ENCODE assay signal across 27 mouse cellular contexts in the genomic region with DNA sequence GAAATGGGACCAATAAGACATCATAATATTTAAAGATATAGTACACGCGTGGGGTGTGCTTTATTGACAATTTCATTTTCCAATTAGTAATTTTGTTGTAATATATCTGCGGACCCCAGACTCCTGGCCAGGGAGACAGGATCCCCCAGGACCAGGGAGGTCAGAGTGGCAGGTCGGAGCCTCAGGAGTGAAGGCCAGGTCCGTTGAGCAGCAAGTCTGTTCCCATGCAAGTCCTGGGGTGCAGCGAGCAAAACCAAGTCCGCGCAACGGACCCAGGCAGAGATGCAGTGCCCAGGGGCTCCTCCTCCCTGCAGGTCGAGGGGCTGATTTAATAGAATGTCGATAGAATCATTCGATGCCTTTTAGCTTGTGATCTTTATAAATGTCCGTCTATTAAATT. TPM values are rescaled to one million over a fixed set of nuclear protein-coding genes. Genes with fewer than 3 reads are reported as not detected.
A peak's percentile ranks its signal among the peaks of the same experiment; 100 is the strongest.
DNase-seq lines count a peak whose midpoint lies in the region; ATAC-seq lines count a peak whose summit lies in the region.
"Had no signal": no experiment of that assay in that cellular context is flagged by ENCODE, and none has a peak within 500 bp of the region (broad histone marks: within the 10 kb centered on the region; RNA-seq: fewer than 3 reads in every experiment).

No protein-coding gene starts in this region.

- no peak overlapping the region for H3K4me3 ChIP-seq in limb, embryonic 11.5 days (ENCODE audit: low read depth, low read length)
- no peak overlapping the region for H3K4me3 ChIP-seq in limb, embryonic 10.5 days
- no peak overlapping the region for H3K4me3 ChIP-seq in midbrain, embryonic 14.5 days (replicated peaks; ENCODE audit: low read depth, low read length)
- H3K4me3 ChIP-seq in midbrain, embryonic 15.5 days, result no peak overlapping the region
- H3K4me3 ChIP-seq in embryonic facial prominence, embryonic 11.5 days (ENCODE audit: low read depth, low read length), result no peak overlapping the region
- H3K4me3 ChIP-seq: heart, embryonic 13.5 days; hindbrain, embryonic 12.5 days; hindbrain, embryonic 15.5 days; intestine, embryonic 15.5 days had no signal

- peak; percentile 16 for DNase-seq in embryo, embryonic 11 days
- no peak for DNase-seq in embryo, embryonic 10 days (ENCODE audit: low spot score)
- DNase-seq in limb, embryonic 11.5 days (ENCODE audit: low spot score), result peak; percentile 43
- no peak for DNase-seq in limb, embryonic 10.5 days (ENCODE audit: low spot score)
- DNase-seq in midbrain, embryonic 14.5 days, result peak; percentile 19
- DNase-seq in embryonic facial prominence, embryonic 11.5 days (ENCODE audit: low spot score), result peak; percentile 2
- DNase-seq: adrenal gland, postnatal 10 days; adrenal gland, postnatal 36 days; B cell, adult 2 months; cerebellum, adult 18-20 months; cerebellum, adult 9-10 months; gastrocnemius, postnatal 25 days; heart, adult 18-20 months; heart, postnatal 14 days; heart, postnatal 4 days had no signal

- 14% methylated on average over 13 of the region's 13 CpGs for WGBS in limb, embryonic 11.5 days
- 17% methylated on average over 13 of the region's 13 CpGs for WGBS in limb, embryonic 10.5 days
- 12% methylated on average over 13 of the region's 13 CpGs for WGBS in midbrain, embryonic 14.5 days
- 11% methylated on average over 13 of the region's 13 CpGs for WGBS in midbrain, embryonic 15.5 days
- 16% methylated on average over 13 of the region's 13 CpGs for WGBS in embryonic facial prominence, embryonic 11.5 days

- no peaks in the 10 kb centered on the region for H3K9me3 ChIP-seq in limb, embryonic 11.5 days (ENCODE audit: control insufficient read depth, low read length)
- H3K9me3 ChIP-seq in limb, embryonic 10.5 days (replicated peaks), result no peaks in the 10 kb centered on the region
- H3K9me3 ChIP-seq in midbrain, embryonic 14.5 days (ENCODE audit: control insufficient read depth, low read length), result no peaks in the 10 kb centered on the region
- no peaks in the 10 kb centered on the region for H3K9me3 ChIP-seq in midbrain, embryonic 15.5 days
- H3K9me3 ChIP-seq in embryonic facial prominence, embryonic 11.5 days (replicated peaks; ENCODE audit: control insufficient read depth, low read length), result no peaks in the 10 kb centered on the region
- H3K9me3 ChIP-seq: G1E; heart, embryonic 13.5 days; hindbrain, embryonic 12.5 days; hindbrain, embryonic 15.5 days; intestine, embryonic 15.5 days had no signal

- no peaks in the 10 kb centered on the region for H3K36me3 ChIP-seq in limb, embryonic 11.5 days (ENCODE audit: control insufficient read depth, insufficient read depth, low read length)
- no peaks in the 10 kb centered on the region for H3K36me3 ChIP-seq in limb, embryonic 10.5 days
- H3K36me3 ChIP-seq in midbrain, embryonic 14.5 days (ENCODE audit: control insufficient read depth, insufficient read depth, low read length), result no peaks in the 10 kb centered on the region
- no peaks in the 10 kb centered on the region for H3K36me3 ChIP-seq in midbrain, embryonic 15.5 days (replicated peaks)
- H3K36me3 ChIP-seq in embryonic facial prominence, embryonic 11.5 days (replicated peaks; ENCODE audit: control insufficient read depth, insufficient read depth, low read depth, low read length), result no peaks in the 10 kb centered on the region
- H3K36me3 ChIP-seq: G1E; heart, embryonic 13.5 days; hindbrain, embryonic 12.5 days; hindbrain, embryonic 15.5 days; intestine, embryonic 15.5 days had no signal

- H3K9ac ChIP-seq in limb, embryonic 11.5 days (ENCODE audit: low read length), result no peak overlapping the region
- no peak overlapping the region for H3K9ac ChIP-seq in midbrain, embryonic 14.5 days (replicated peaks; ENCODE audit: low read length)
- no peak overlapping the region for H3K9ac ChIP-seq in midbrain, embryonic 15.5 days
- H3K9ac ChIP-seq in embryonic facial prominence, embryonic 11.5 days (replicated peaks; ENCODE audit: low read length), result no peak overlapping the region
- H3K9ac ChIP-seq: heart, embryonic 13.5 days; hindbrain, embryonic 12.5 days; hindbrain, embryonic 15.5 days; intestine, embryonic 15.5 days had no signal

- no peak for ATAC-seq in limb, embryonic 11.5 days (ENCODE audit: insufficient number of reproducible peaks, low FRiP score, low TSS enrichment, low read depth)
- no peak for ATAC-seq in midbrain, embryonic 14.5 days (ENCODE audit: low FRiP score, low TSS enrichment)
- no peak for ATAC-seq in midbrain, embryonic 15.5 days (replicated peaks)
- no peak for ATAC-seq in embryonic facial prominence, embryonic 11.5 days (replicated peaks; ENCODE audit: insufficient number of reproducible peaks, low FRiP score, low TSS enrichment, low read depth)
- ATAC-seq: forebrain, embryonic 14.5 days; intestine, embryonic 15.5 days; Patski had no signal

- H3K27ac ChIP-seq in limb, embryonic 11.5 days (replicated peaks; ENCODE audit: low read depth, low read length), result no peak overlapping the region
- H3K27ac ChIP-seq in limb, embryonic 10.5 days, result no peak overlapping the region
- no peak overlapping the region for H3K27ac ChIP-seq in midbrain, embryonic 14.5 days (replicated peaks; ENCODE audit: low read depth, low read length)
- no peak overlapping the region for H3K27ac ChIP-seq in midbrain, embryonic 15.5 days
- H3K27ac ChIP-seq in embryonic facial prominence, embryonic 11.5 days (replicated peaks; ENCODE audit: low read depth, low read length), result no peak overlapping the region
- H3K27ac ChIP-seq: heart, embryonic 13.5 days; hindbrain, embryonic 12.5 days; hindbrain, embryonic 15.5 days; intestine, embryonic 15.5 days had no signal

- peaks cover 65% of the 10 kb centered on the region for H3K27me3 ChIP-seq in limb, embryonic 11.5 days (ENCODE audit: control insufficient read depth, insufficient read depth, low read length)
- H3K27me3 ChIP-seq in limb, embryonic 10.5 days (ENCODE audit: low read depth, poor library complexity, severe bottlenecking), result peaks cover 100% of the 10 kb centered on the region
- peaks cover 85% of the 10 kb centered on the region for H3K27me3 ChIP-seq in midbrain, embryonic 14.5 days (ENCODE audit: control insufficient read depth, insufficient read depth, low read length)
- H3K27me3 ChIP-seq in midbrain, embryonic 15.5 days (replicated peaks), result peaks cover 89% of the 10 kb centered on the region
- peaks cover 60% of the 10 kb centered on the region for H3K27me3 ChIP-seq in embryonic facial prominence, embryonic 11.5 days (ENCODE audit: control insufficient read depth, insufficient read depth, low read length)
- H3K27me3 ChIP-seq: CH12.LX had no signal

- no peak overlapping the region for H3K4me2 ChIP-seq in limb, embryonic 11.5 days (ENCODE audit: low read depth, severe bottlenecking)
- H3K4me2 ChIP-seq in midbrain, embryonic 14.5 days (ENCODE audit: low read length), result no peak overlapping the region
- H3K4me2 ChIP-seq in midbrain, embryonic 15.5 days, result no peak overlapping the region
- no peak overlapping the region for H3K4me2 ChIP-seq in embryonic facial prominence, embryonic 11.5 days (ENCODE audit: low read depth, low read length)
- H3K4me2 ChIP-seq: heart, embryonic 13.5 days; hindbrain, embryonic 12.5 days; hindbrain, embryonic 15.5 days; intestine, embryonic 15.5 days had no signal

- peaks cover 12% of the 10 kb centered on the region for H3K4me1 ChIP-seq in limb, embryonic 11.5 days (ENCODE audit: control insufficient read depth, insufficient read depth, low read length)
- peaks cover 33% of the 10 kb centered on the region for H3K4me1 ChIP-seq in limb, embryonic 10.5 days
- no peaks in the 10 kb centered on the region for H3K4me1 ChIP-seq in midbrain, embryonic 14.5 days (ENCODE audit: control insufficient read depth, insufficient read depth, low read length)
- H3K4me1 ChIP-seq in midbrain, embryonic 15.5 days, result no peaks in the 10 kb centered on the region
- H3K4me1 ChIP-seq in embryonic facial prominence, embryonic 11.5 days (ENCODE audit: control insufficient read depth, insufficient read depth, low read length), result no peaks in the 10 kb centered on the region

RNA-seq across cellular contexts. Expression of gene Mnx1, which starts 9.1 kb away (rescaled TPM):
- polyA plus RNA-seq in limb, embryonic 11.5 days (2014; fragmentation: Nextera tagmentation; extraction: Ambion mirVana), result 1.2 and 1.3 TPM in 2 replicates
- polyA plus RNA-seq in limb, embryonic 10.5 days (2016; fragmentation: Nextera tagmentation; extraction: Ambion mirVana), result 0.38 TPM in 1 of 2 replicates, not detected in the other
- not detected in 2 replicates for polyA plus RNA-seq in midbrain, embryonic 14.5 days (2014; fragmentation: Nextera tagmentation; extraction: Ambion mirVana)
- not detected in 2 replicates for polyA plus RNA-seq in midbrain, embryonic 15.5 days (2015; fragmentation: Nextera tagmentation; extraction: Ambion mirVana)
- polyA plus RNA-seq in embryonic facial prominence, embryonic 11.5 days (2014; fragmentation: Nextera tagmentation; extraction: Ambion mirVana), result not detected in 2 replicates
- polyA plus RNA-seq: forebrain, embryonic 11.5 days; forebrain, embryonic 14.5 days; G1E; gonadal fat pad, adult 2 months; heart, embryonic 13.5 days; heart, embryonic 16.5 days; Patski had no signal

RNA-seq across cellular contexts. Expression of gene Nom1, which starts 52.9 kb away (rescaled TPM):
- polyA plus RNA-seq in limb, embryonic 11.5 days (2014; fragmentation: Nextera tagmentation; extraction: Ambion mirVana), result 24.4 and 34.5 TPM in 2 replicates
- polyA plus RNA-seq in limb, embryonic 10.5 days (2016; fragmentation: Nextera tagmentation; extraction: Ambion mirVana), result 40.0 and 40.4 TPM in 2 replicates
- polyA plus RNA-seq in midbrain, embryonic 14.5 days (2014; fragmentation: Nextera tagmentation; extraction: Ambion mirVana), result 8.8 and 14.8 TPM in 2 replicates
- polyA plus RNA-seq in midbrain, embryonic 15.5 days (2015; fragmentation: Nextera tagmentation; extraction: Ambion mirVana), result 20.6 and 22.6 TPM in 2 replicates
- polyA plus RNA-seq in embryonic facial prominence, embryonic 11.5 days (2014; fragmentation: Nextera tagmentation; extraction: Ambion mirVana), result 24.2 and 25.3 TPM in 2 replicates

Comparison
In these comparisons a context has a peak if more than half of its experiments do, and no peak if none do; other contexts are left out.
1. DNase-seq: peak in embryo, embryonic 11 days (single experiment), limb, embryonic 11.5 days (single experiment), midbrain, embryonic 14.5 days (single experiment) and embryonic facial prominence, embryonic 11.5 days (single experiment); none in embryo, embryonic 10 days (single experiment) and limb, embryonic 10.5 days (single experiment).